Mouse (Mus musculus) heart, embryonic 14.5 days (tissue): ENCODE measurements around the gene Dhx33. TPM values are rescaled to one million over a fixed set of nuclear protein-coding genes. Genes with fewer than 3 reads are reported as not detected.

Experiments used
- ATAC-seq: fragments of 200-750 bp; cut with Nextera tagmentation; 2 replicates; pipeline ENCODE4 v1.8.0; 2017; ENCODE audit warnings: low read depth, moderate TSS enrichment; ENCODE audit not compliant: insufficient number of reproducible peaks, insufficient read depth, low FRiP score
- H3K27ac ChIP-seq, 2 experiments: fragments of 200-500 bp in 1 of 2; fragments of 300-500 bp in 1 of 2; sonication (generic) in 1 of 2; replicated peaks in 1 of 2; 2 replicates each; pipeline ENCODE4 v1.5.1; 2012 to 2014; ENCODE audit warnings: low read depth in 2 of 2, low read length in 2 of 2, control low read depth in 1 of 2, mild to moderate bottlenecking in 1 of 2, mixed read lengths in 1 of 2; ENCODE audit not compliant: control insufficient read depth in 1 of 2, insufficient read depth in 1 of 2
- H3K27me3 ChIP-seq: fragments of 300-500 bp; sonication (generic); 2 replicates; pipeline ENCODE4 v1.6.1; 2014; ENCODE audit warnings: mild to moderate bottlenecking, low read length, control low read depth; ENCODE audit not compliant: control insufficient read depth, insufficient read depth
- H3K36me3 ChIP-seq: fragments of 300-500 bp; sonication (generic); 2 replicates; pipeline ENCODE4 v1.6.1; 2014; ENCODE audit warnings: mild to moderate bottlenecking, control low read depth, low read length, mixed read lengths; ENCODE audit not compliant: control insufficient read depth, insufficient read depth
- H3K4me1 ChIP-seq, 2 experiments: fragments of 200-500 bp in 1 of 2; fragments of 300-500 bp in 1 of 2; sonication (generic) in 1 of 2; 2 replicates each; pipeline ENCODE4 v1.6.1; 2012 to 2014; ENCODE audit warnings: low read length in 2 of 2, control low read depth in 1 of 2, mixed read lengths in 1 of 2; ENCODE audit not compliant: control insufficient read depth in 2 of 2, insufficient read depth in 2 of 2
- H3K4me2 ChIP-seq: fragments of 300-500 bp; sonication (generic); 2 replicates; pipeline ENCODE4 v1.6.1; 2014; ENCODE audit warnings: mild to moderate bottlenecking, low read length
- H3K4me3 ChIP-seq, 2 experiments: fragments of 200-500 bp in 1 of 2; fragments of 300-500 bp in 1 of 2; sonication (generic) in 1 of 2; 2 replicates each; pipeline ENCODE4 v1.5.1; 2012 to 2014; ENCODE audit warnings: low read length in 2 of 2, mild to moderate bottlenecking in 2 of 2, control low read depth in 1 of 2, low read depth in 1 of 2, moderate library complexity in 1 of 2; ENCODE audit not compliant: control insufficient read depth in 1 of 2, insufficient read depth in 1 of 2
- H3K9ac ChIP-seq: fragments of 300-500 bp; sonication (generic); 2 replicates; pipeline ENCODE4 v1.6.1; 2014; ENCODE audit warnings: mild to moderate bottlenecking, low read length
- H3K9me3 ChIP-seq: fragments of 300-500 bp; sonication (generic); 2 replicates; pipeline ENCODE4 v1.6.1; 2016; ENCODE audit warnings: low read length, control low read depth; ENCODE audit not compliant: control insufficient read depth
- WGBS: fragments of 180-500 bp; shearing (Covaris S2); extraction: QIAGEN DNeasy Blood & Tissue Kit; methylation state at CpG from one replicate; pipeline ENCODE4 v1.1.7; 2014; 5-methylcytosine and 5-hydroxymethylcytosine counted together
- polyA plus RNA-seq: library from polyadenylated mRNA; unstranded; fragments of >200 nt; fragmentation: Nextera tagmentation; extraction: Ambion mirVana; gene quantifications from 2 replicates; pipeline ENCODE4 v1.2.1, GENCODE M21; 2014

Gene Dhx33
- polyA plus RNA-seq, 1 experiment from 2014 or later, result 13.6 TPM

GRCm38 (mm10) chr11:71007026-71007425 is 2.8 kb upstream of the Dhx33 start:
- H3K4me3 ChIP-seq, result no peak overlapping the region
- peaks cover 3 to 17% of the 10 kb centered on the region in 2 experiments; a peak in 3 of 4 replicates for H3K4me1 ChIP-seq
- no peak overlapping the region for H3K9ac ChIP-seq
- H3K36me3 ChIP-seq, result peaks cover 49% of the 10 kb centered on the region
- no peak for ATAC-seq
- 89% methylated on average over 6 of the region's 6 CpGs for WGBS
- no peaks in the 10 kb centered on the region for H3K9me3 ChIP-seq
- no peak overlapping the region; a peak in 1 of 4 replicates for H3K27ac ChIP-seq
- H3K4me2 ChIP-seq, result no peak overlapping the region
- no peaks in the 10 kb centered on the region for H3K27me3 ChIP-seq

DNA sequence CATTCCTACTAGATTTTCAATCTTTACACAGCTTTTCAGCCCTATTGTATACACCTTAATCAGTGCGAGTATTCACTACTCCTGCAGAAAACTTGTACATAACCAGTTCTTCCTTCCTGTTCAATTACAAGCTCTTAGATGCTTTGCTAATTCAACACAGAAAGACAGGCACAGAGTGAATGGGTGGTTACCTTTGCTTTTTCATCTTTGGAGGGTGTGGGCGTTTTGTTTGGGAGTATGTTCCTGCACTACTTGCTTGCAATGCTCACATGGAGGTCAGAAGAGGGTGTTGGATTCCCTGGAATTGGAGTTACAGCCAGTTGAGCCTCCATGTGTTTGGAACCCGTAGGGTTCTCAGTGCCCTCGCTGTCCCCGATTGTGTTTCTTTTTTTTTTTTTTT is 809 bp upstream of the Dhx33 start:
- H3K27me3 ChIP-seq, result no peaks in the 10 kb centered on the region
- no peak overlapping the region for H3K27ac ChIP-seq
- H3K9me3 ChIP-seq, result no peaks in the 10 kb centered on the region
- H3K36me3 ChIP-seq, result peaks cover 41% of the 10 kb centered on the region
- peak overlapping the region in 1 of 2 experiments; percentile 86; a peak in 2 of 4 replicates for H3K4me3 ChIP-seq
- peak overlapping the region; percentile 22 for H3K9ac ChIP-seq
- peaks cover 3 to 17% of the 10 kb centered on the region in 2 experiments; a peak in 3 of 4 replicates for H3K4me1 ChIP-seq
- no peak for ATAC-seq
- WGBS, result 62% methylated on average over 5 of the region's 5 CpGs
- peak overlapping the region; percentile 65 for H3K4me2 ChIP-seq

- H3K9me3 ChIP-seq, result no peaks in the 10 kb centered on the region
- peak overlapping the region; percentile 79 for H3K9ac ChIP-seq
- H3K4me3 ChIP-seq, result peak overlapping the region; percentile 67 to 86
- H3K27me3 ChIP-seq, result no peaks in the 10 kb centered on the region
- WGBS, result under 1% methylated on average over 49 of the region's 49 CpGs
- H3K4me2 ChIP-seq, result peak overlapping the region; percentile 83
- peaks cover 3 to 17% of the 10 kb centered on the region in 2 experiments; a peak in 3 of 4 replicates for H3K4me1 ChIP-seq
- ATAC-seq, result peak; percentile 80
- peaks cover 41% of the 10 kb centered on the region for H3K36me3 ChIP-seq
- peak overlapping the region; percentile 44 to 84 for H3K27ac ChIP-seq
Measured at GRCm38 (mm10) chr11:71003611-71004315, 474 bp downstream of the Dhx33 start.

- no peaks in the 10 kb centered on the region for H3K9me3 ChIP-seq
- no peak overlapping the region for H3K9ac ChIP-seq
- WGBS, result 87% methylated on average over 4 of the region's 4 CpGs
- no peak overlapping the region for H3K4me3 ChIP-seq
- H3K4me1 ChIP-seq, result peaks cover 3 to 17% of the 10 kb centered on the region in 2 experiments; a peak in 3 of 4 replicates
- H3K27ac ChIP-seq, result no peak overlapping the region
- no peak for ATAC-seq
- H3K36me3 ChIP-seq, result peaks cover 50% of the 10 kb centered on the region
- H3K27me3 ChIP-seq, result no peaks in the 10 kb centered on the region
- H3K4me2 ChIP-seq, result no peak overlapping the region
Measured at GRCm38 (mm10) chr11:71001167-71001566, 3.1 kb downstream of the Dhx33 start.

GRCm38 (mm10) chr11:70982557-70983228 is 21.5 kb downstream of the Dhx33 start, which contains the start of gene C1qbp:
C1qbp (minus strand) TSS chr11:70983026.
- ATAC-seq, result peak; percentile 93
- peaks cover 69% of the 10 kb centered on the region for H3K36me3 ChIP-seq

DNA sequence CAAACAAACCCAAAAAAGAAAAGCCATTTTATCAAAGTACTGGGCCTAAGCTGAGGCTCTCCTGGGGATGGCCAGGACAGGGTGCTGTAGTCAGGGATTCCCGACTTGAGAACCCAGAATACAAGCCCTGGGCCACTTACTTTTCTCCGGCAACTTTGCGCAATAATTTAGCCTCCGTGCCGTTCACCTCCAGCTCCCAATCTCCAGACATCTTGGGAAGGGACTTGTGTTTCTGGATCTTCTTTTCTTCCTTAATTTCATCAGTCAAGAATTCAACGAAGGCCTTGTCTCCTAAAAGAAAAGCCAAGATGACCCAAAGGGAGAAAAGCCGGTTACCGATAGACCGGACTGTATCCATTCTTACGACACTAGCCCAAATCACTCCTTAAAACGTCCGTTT is 22.2 kb downstream of the Dhx33 start:
- H3K36me3 ChIP-seq, result peaks cover 69% of the 10 kb centered on the region
- peaks cover 3 to 11% of the 10 kb centered on the region in 2 experiments; a peak in 3 of 4 replicates for H3K4me1 ChIP-seq
- 5% methylated on average over 12 of the region's 12 CpGs for WGBS
- H3K27ac ChIP-seq, result no peak overlapping the region
- peak overlapping the region; percentile 76 to 99 for H3K4me3 ChIP-seq
- peak overlapping the region; percentile 87 for H3K4me2 ChIP-seq
- no peak for ATAC-seq
- no peaks in the 10 kb centered on the region for H3K9me3 ChIP-seq
- H3K9ac ChIP-seq, result peak overlapping the region; percentile 97
- H3K27me3 ChIP-seq, result no peaks in the 10 kb centered on the region

More at GRCm38 (mm10) chr11:70982557-70983228, 21.5 kb downstream of the Dhx33 start, which contains the start of gene C1qbp:
- Histone ChIP-seq H3K27ac (peak within 1 kb of the TSS; percentile 43 to 53; a peak in 2 of 4 replicates), H3K4me2 (peak within 1 kb of the TSS; percentile 87), H3K4me1 (peaks cover 3 to 11% of the 10 kb centered on the region in 2 experiments; a peak in 3 of 4 replicates), H3K9ac (peak within 1 kb of the TSS; percentile 97), H3K27me3 (no peaks in the 10 kb centered on the region), H3K9me3 (no peaks in the 10 kb centered on the region), H3K4me3 (peak within 1 kb of the TSS; percentile 76 to 99)
- WGBS, result 1% methylated on average over 58 of the region's 64 CpGs

DNA sequence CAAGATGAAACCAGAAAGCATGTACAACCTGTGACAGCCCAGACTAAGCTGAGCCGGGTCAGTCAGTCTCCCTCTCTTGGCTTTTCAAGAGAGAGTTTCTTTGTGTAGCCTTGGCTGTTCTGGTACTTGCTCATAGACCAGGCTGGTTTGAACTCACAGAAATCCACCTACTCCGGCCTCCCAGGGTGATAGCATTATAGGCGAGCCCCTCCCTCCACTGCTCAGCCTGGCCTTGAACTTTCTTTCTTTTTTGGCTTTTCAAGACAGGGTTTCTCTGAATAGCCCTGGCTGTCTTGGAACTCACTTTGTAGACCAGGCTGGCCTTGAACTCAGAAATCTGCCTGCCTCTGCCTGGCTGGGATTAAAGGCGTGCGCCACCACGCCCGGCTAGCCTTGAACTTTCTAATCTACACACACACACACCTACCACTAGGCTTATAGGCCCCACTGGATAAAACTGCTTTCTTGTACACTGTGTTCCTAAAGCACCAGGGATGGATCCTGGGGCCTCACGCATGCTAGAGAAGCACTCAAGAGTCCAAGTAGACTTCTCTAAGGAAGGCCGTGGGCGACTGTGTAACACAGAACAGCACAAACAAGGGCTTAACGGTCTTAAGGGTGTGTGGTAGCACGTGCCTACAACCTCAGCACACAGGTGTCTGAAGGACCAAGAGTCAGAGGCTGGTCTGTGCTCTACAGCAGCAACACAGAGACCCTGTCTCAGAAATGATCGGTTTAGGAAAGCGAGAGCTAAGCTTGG is 23.3 kb downstream of the Dhx33 start:
- no peak for ATAC-seq
- Histone ChIP-seq H3K4me2 (peak overlapping the region; percentile 87; the same call in 1 of the 2 replicates), H3K4me1 (peaks cover 3 to 11% of the 10 kb centered on the region in 2 experiments; a peak in 3 of 4 replicates), H3K27me3 (no peaks in the 10 kb centered on the region), H3K9ac (peak overlapping the region; percentile 97; the same call in 1 of the 2 replicates), H3K36me3 (peaks cover 69% of the 10 kb centered on the region), H3K4me3 (no peak overlapping the region), H3K27ac (no peak overlapping the region), H3K9me3 (no peaks in the 10 kb centered on the region)
- 91% methylated on average over 14 of the region's 14 CpGs for WGBS
